Mouse (Mus musculus) layer of hippocampus, postnatal 25 days (tissue): ENCODE measurements at regions not wholly inside any gene's neighbourhood (a gene's known extent, or its start where the extent isn't known, plus 50 kb on each side); places are given as distances from the start of the nearest gene placed in this dataset.

Experiments used
- DNase-seq, 2 experiments: peaks; one replicate each; pipeline ENCODE4 v3.0.0; 2022; ENCODE audit warnings: mixed read lengths in 2 of 2, low spot score in 1 of 2; ENCODE audit errors: extremely low spot score in 1 of 2

DNA sequence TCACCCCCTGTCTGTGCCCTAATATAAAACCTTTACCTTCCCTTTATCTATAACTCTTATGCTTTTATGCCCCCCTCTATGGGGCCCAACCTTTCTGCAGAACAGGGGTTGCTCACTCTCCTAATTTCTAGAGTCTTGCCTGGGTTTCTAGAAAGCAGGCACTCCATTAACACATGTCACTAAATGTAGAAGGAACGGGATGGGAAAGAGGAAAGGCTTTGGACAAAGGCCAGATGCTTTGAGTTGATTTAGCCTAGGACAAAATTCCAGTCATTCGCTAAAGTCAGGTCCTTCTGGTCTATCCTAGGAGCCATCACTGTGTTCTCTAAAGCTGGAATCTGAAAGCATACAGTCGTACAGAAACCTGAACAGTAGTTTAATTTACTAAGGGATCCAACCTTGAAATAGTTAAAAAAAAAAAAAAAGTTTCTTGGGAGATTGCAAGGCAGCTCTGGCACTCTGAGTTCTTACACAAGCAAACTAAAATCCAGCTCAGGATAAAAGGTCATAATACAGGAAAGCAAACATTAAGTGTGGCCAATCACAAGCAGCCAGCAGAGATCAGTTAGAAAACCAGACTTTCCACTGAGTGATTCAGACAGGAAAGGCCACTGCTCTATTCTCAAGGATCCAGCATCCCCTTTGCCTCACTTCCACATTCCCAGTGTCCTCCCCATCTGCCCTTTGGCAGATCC, 109.5 kb downstream of the Ccdc71l start:
- no peak for DNase-seq

- no peak for DNase-seq
Observed at GRCm38 (mm10) chr12:32488578-32488892, 110.0 kb downstream of the Ccdc71l start.

DNA sequence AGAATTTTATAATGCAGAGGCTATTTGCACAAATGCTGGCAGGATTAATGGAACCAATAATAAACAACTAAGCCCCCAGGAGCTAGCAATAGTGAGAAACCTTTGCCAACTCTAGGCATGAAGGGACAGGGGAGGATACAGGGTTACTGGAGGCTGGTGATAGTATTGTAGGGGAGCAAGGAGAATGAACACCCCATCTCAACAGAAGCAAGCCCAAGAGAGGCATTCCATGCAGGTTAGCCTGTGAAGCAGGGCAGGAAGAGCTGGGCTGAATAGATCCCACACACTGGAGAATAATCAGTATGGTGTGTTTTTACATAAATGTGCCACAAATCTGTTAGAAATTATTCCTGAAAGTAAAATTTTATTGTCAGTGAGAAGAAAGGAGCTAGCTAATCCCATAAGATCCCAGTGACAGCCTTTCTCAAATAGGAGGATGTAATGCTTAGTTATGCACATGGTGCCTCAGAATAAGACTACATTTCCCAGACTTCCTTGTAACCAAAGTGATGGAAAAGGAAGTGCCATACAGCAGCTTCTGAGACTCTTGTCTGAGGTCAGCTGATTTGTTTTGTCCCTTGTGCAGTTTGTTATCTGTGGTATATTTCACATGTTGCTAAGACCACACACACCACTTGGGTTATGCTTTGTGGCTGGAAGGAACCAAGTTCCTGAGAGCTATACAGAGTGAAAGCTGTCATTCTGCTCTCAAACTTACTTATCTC, 111.1 kb downstream of the Ccdc71l start:
- DNase-seq, result no peak

- no peak for DNase-seq
Observed at GRCm38 (mm10) chr12:32504196-32504595, 125.7 kb downstream of the Ccdc71l start.

DNA sequence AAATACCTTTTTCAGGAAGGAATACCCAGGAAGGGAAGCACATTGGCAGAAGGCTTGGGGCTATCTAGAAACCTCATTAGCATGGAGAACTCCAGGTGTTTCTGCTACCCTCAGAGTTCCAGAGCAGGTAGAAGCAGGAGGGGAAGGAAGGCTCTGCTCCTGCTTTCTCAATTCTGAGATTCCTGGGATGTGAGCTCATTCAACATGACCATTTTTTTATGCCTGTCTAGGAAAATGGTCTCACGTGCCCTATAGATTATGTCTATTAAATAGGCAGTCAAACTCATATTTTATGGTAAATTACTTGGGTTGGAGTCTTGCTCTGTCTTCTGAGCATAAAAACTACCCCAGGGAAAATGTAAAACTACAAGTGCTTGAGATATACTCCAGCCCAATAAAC, 130.2 kb downstream of the Ccdc71l start:
- no peak for DNase-seq

- DNase-seq, result no peak
Observed at GRCm38 (mm10) chr12:32525586-32525985, 147.1 kb downstream of the Ccdc71l start.

GRCm38 (mm10) chr12:32531216-32531615, 152.7 kb downstream of the Ccdc71l start:
- DNase-seq, result no peak

- no peak for DNase-seq
Observed at GRCm38 (mm10) chr12:32533641-32534040, 155.1 kb downstream of the Ccdc71l start.

GRCm38 (mm10) chr12:32545466-32545865, 167.0 kb downstream of the Ccdc71l start:
- DNase-seq, result no peak

- no peak for DNase-seq
Observed at GRCm38 (mm10) chr12:32546356-32546755, 167.9 kb downstream of the Ccdc71l start.

DNA sequence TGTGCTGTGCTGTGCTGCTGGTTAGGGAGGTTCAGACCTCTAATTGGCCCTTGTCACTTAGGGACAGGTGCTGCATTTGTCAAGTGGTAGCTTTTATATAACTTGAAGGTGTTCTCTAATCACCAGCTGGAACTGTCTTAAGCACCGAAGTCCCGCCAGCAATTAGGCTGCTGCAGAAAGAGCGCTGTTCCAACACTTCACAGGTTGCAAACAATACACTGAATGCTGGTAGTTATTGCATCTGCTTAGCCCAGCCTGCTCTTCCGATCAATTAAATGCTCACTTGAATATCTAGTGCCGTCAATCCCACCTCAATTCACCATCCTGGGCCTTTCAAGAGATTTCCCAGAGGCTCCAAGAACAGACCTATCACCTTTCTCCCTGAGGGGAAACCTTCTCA, 175.3 kb downstream of the Ccdc71l start:
- no peak for DNase-seq

DNA sequence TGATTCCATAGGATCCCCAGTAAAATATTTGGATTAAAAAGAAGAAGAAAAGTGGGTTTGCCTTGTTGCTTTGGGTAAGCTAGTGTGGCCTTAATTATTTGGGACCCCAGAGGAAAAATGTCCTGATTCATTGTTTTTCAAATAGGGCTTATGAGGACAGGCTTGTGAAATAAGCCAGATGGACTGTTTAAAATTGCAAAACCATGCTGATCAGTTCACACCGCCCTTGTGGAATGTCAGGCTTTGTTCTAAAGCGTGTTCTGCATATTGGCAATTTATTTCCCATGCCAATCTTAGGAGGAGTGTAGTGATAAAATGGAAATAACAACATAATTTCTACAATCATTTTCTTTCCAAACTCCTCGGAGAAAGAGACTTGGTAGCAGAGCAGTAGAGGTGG, 189.3 kb downstream of the Ccdc71l start:
- no peak for DNase-seq

- no peak for DNase-seq
Observed at GRCm38 (mm10) chr12:32581304-32581703, 202.8 kb downstream of the Ccdc71l start.

- DNase-seq, result no peak
Observed at GRCm38 (mm10) chr12:32602131-32602815, 217.1 kb upstream of the Nampt start.

DNA sequence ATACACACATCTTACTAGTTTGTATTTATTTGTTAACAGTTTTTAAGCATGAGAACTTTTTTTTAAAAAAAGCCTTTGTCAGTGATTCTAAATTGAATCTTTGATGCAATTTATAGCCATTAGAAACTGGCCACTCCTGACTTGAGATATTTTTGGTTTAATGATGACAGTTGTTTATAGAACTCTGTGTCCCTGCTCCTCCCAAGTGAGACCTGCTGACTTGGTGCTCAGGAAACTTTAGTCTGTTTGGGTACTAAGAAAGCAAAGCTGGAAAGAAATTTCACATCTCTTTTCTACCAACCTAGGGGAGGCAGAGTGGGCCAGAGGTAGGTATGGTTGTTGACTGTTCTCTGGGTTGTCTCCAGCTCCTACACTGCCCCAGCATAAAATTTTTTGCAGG, 214.0 kb upstream of the Nampt start:
- no peak for DNase-seq

GRCm38 (mm10) chr12:32615000-32615399, 204.3 kb upstream of the Nampt start:
- DNase-seq, result no peak

DNA sequence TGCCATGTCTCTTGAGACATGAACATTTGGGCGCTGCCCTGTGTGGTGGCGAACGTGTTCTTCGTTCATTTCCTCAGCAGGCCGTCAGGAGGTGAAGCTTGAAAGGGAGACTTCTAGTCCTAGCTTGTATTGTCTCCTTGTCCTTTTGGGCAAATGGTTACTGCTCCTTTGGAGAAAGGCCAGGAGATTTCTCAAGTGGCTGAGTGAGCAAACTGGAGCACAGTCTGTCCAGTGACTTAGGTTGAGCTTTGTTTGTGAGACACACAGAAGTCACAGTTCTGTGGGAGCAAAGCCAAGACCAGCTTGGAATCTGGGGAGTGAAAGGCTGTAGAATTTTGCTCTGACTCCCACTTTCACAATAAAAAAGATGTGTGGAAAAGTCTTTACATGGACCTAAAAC, 203.3 kb upstream of the Nampt start:
- DNase-seq, result no peak

DNA sequence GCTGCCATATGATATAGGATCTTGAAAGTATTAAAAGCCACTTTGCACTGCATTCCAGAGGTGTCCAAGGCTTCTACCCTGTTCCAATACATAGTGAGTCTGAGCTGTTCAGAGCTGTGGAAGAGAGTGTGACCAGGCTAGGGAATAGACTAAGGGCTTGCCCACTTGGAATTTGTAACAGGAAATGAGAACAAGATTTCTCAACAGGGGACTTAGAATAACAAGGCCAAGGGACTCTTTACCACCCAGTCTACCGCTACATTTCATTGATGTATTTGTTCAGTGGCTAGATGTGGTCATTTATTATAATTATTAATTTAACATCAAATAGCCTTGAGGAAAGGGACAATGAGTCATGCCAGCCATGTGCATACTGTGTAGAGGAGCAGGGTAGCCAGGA, 202.3 kb upstream of the Nampt start:
- DNase-seq, result no peak

DNA sequence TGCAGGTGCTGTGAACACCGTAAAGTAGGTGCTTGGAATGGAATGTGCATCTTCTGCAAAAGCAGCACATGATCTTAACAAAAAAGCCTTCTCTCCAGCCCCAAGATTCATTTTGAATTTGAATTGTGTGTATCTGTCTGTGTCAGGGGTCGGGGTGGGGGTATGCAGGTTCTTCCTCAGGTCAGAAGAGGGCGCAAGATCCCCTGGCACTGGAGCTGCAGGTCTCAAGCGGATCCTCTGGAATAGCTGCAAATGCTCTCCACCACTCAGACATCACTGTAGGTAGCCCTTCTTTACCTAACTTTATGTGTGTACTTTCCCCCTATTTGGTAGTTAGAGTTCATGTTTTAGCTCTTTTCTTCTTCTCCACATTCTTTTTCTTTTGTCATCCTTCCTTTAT, 199.5 kb upstream of the Nampt start:
- no peak for DNase-seq

GRCm38 (mm10) chr12:32621739-32622138, 197.6 kb upstream of the Nampt start:
- no peak for DNase-seq

DNA sequence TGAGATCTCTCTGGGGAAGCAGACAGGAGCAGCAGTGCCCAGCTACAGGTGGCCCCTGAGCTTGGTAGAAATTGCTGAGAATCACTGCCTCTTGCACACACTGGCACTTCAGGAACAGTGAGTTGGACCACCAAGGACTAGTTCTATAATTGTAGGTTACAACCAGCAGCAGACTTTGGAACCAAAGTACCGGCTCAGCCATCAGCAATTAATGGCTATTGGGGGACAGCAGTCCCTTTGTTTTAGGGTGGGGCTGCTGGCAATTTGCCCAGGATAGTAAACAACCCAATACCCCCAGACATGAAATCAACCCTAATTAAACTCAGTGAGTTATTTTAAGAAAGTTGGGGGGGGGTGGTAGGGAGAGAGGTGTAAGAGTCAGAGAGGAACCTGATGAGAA, 190.8 kb upstream of the Nampt start:
- no peak for DNase-seq

- peak; percentile 7 to 23 for DNase-seq
Observed at GRCm38 (mm10) chr12:32632935-32633334, 186.4 kb upstream of the Nampt start.
